Mouse (Mus musculus) heart, embryonic 12.5 days (tissue): ENCODE results near the gene Gfra1. TPM values are rescaled to one million over a fixed set of nuclear protein-coding genes. Genes with fewer than 3 reads are reported as not detected.

ENCODE experiments used
- ATAC-seq: fragments of 200-750 bp; cut with Nextera tagmentation; 2 replicates; pipeline ENCODE4 v1.8.0; 2017; ENCODE audit warnings: moderate TSS enrichment, moderate library complexity; ENCODE audit not compliant: insufficient number of reproducible peaks, low FRiP score
- H3K27ac ChIP-seq: fragments of 300-500 bp; sonication (generic); 2 replicates; pipeline ENCODE4 v1.5.1; 2016; ENCODE audit warnings: mild to moderate bottlenecking, moderate library complexity; ENCODE audit not compliant: poor library complexity, severe bottlenecking
- H3K27me3 ChIP-seq: fragments of 300-500 bp; sonication (generic); replicated peaks from 2 replicates; pipeline ENCODE4 v1.6.1; 2016; ENCODE audit warnings: mild to moderate bottlenecking, moderate library complexity
- H3K36me3 ChIP-seq: fragments of 300-500 bp; sonication (generic); 2 replicates; pipeline ENCODE4 v1.6.1; 2016; ENCODE audit warnings: mild to moderate bottlenecking, moderate library complexity
- H3K4me1 ChIP-seq: fragments of 300-500 bp; sonication (generic); replicated peaks from 2 replicates; pipeline ENCODE4 v1.6.1; 2016; ENCODE audit warnings: mild to moderate bottlenecking
- H3K4me2 ChIP-seq: fragments of 300-500 bp; sonication (generic); 2 replicates; pipeline ENCODE4 v1.6.1; 2016; ENCODE audit warnings: mild to moderate bottlenecking, moderate library complexity
- H3K4me3 ChIP-seq: fragments of 300-500 bp; sonication (generic); 2 replicates; pipeline ENCODE4 v1.5.1; 2016; ENCODE audit warnings: mild to moderate bottlenecking
- H3K9ac ChIP-seq: fragments of 300-500 bp; sonication (generic); 2 replicates; pipeline ENCODE4 v1.6.1; 2016; ENCODE audit warnings: mild to moderate bottlenecking, moderate library complexity
- H3K9me3 ChIP-seq: fragments of 300-500 bp; sonication (generic); replicated peaks from 2 replicates; pipeline ENCODE4 v1.6.1; 2016; ENCODE audit warnings: mild to moderate bottlenecking, moderate library complexity
- WGBS: fragments of 180-500 bp; shearing (Covaris S2); methylation state at CpG from one replicate; pipeline ENCODE4 v1.1.7; 2016; 5-methylcytosine and 5-hydroxymethylcytosine counted together
- polyA plus RNA-seq: library from polyadenylated mRNA; unstranded; fragments of >200 nt; fragmentation: Nextera tagmentation; extraction: Ambion mirVana; gene quantifications from 2 replicates; pipeline ENCODE4 v1.2.1, GENCODE M21; 2016

Gfra1 gene
- polyA plus RNA-seq, 1 experiment from 2014 or later: 6.1 TPM

- no peak overlapping the region for H3K4me3 ChIP-seq
- H3K9ac ChIP-seq: no peak overlapping the region
- 83% methylated on average over 7 of the region's 7 CpGs for WGBS
- H3K4me2 ChIP-seq: no peak overlapping the region
- 0 out of 2 replicates have a peak, but pooled peaks cover 7% of the 10 kb centered on the region for H3K27me3 ChIP-seq
- H3K27ac ChIP-seq: no peak overlapping the region
- H3K4me1 ChIP-seq: no peaks in the 10 kb centered on the region
- H3K36me3 ChIP-seq: no peaks in the 10 kb centered on the region
- H3K9me3 ChIP-seq: no peaks in the 10 kb centered on the region
- ATAC-seq: no peak
These were observed 62.6 kb downstream of the Gfra1 start for GRCm38 (mm10) chr19:58393121-58393520.

DNA sequence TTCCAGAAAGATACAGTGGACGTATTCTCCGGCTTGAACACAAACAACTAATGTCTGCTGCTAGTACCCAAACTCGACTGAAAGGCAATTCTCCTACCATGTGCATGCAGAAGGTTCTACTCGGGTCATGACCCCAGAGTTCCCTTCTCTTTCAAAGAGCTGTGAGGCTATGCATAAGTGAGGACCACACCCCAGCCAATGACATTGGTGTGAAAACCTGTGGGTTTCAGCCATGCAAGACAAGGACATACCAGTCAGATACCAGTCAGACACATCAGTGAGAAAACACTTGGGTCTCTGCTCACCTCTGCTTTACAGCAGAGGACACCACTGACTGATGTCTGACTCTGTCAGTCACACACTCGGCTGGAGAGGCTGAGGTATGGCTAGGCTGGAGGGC, 63.9 kb downstream of the Gfra1 start:
- ATAC-seq: no peak
- Histone ChIP-seq H3K4me1 (no peaks in the 10 kb centered on the region), H3K27me3 (0 out of 2 replicates have a peak, but pooled peaks cover 7% of the 10 kb centered on the region), H3K4me2 (no peak overlapping the region), H3K9me3 (no peaks in the 10 kb centered on the region), H3K9ac (no peak overlapping the region), H3K4me3 (no peak overlapping the region), H3K36me3 (no peaks in the 10 kb centered on the region), H3K27ac (no peak overlapping the region)
- 75% methylated on average over 5 of the region's 5 CpGs for WGBS

- no peak overlapping the region for H3K27ac ChIP-seq
- H3K36me3 ChIP-seq: no peaks in the 10 kb centered on the region
- no peaks in the 10 kb centered on the region for H3K9me3 ChIP-seq
- 0 out of 2 replicates have a peak, but pooled peaks cover 7% of the 10 kb centered on the region for H3K27me3 ChIP-seq
- ATAC-seq: no peak
- no peak overlapping the region for H3K4me3 ChIP-seq
- no peaks in the 10 kb centered on the region for H3K4me1 ChIP-seq
- no peak overlapping the region for H3K4me2 ChIP-seq
- WGBS: 82% methylated on average over 8 of the region's 8 CpGs
- H3K9ac ChIP-seq: no peak overlapping the region
These were observed 66.2 kb downstream of the Gfra1 start for GRCm38 (mm10) chr19:58389466-58389865.

DNA sequence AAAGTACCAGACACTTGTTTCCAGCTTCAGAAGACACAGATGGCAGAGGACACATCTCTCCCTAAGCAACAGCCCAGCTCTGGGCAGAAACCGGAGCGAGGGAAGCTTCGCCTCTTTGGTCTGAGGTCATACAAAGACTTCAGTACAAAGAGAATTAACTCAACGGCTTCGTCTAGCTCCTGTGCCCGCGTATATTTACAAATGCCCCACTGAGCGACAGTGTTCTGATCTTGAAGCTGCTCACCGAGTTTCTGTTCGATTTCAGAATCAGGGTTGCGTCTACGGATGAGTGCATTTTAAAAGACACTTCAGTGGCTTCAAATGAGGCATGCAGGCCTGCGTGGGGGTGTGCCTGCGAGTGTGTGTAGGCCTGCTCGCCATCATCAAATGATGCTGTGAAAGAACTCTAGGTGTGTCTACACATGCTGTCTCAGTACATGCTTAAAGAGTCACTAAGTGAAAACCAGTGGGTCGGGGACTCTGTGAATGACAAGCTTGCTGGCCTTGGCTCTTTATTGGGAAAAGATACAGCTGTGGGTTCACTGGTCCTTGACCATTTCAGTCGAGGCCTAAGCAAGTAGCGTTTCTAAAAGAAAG, 66.8 kb downstream of the Gfra1 start:
- Histone ChIP-seq H3K4me3 (no peak overlapping the region), H3K27me3 (0 out of 2 replicates have a peak, but pooled peaks cover 7% of the 10 kb centered on the region), H3K9ac (no peak overlapping the region), H3K27ac (no peak overlapping the region), H3K4me1 (no peaks in the 10 kb centered on the region), H3K4me2 (no peak overlapping the region), H3K9me3 (no peaks in the 10 kb centered on the region), H3K36me3 (no peaks in the 10 kb centered on the region)
- 87% methylated on average over 18 of the region's 18 CpGs for WGBS
- no peak for ATAC-seq

GRCm38 (mm10) chr19:58383273-58383672, 72.4 kb downstream of the Gfra1 start:
- Histone ChIP-seq H3K9ac (no peak overlapping the region), H3K4me2 (no peak overlapping the region), H3K27ac (no peak overlapping the region), H3K9me3 (no peaks in the 10 kb centered on the region), H3K4me1 (no peaks in the 10 kb centered on the region), H3K4me3 (no peak overlapping the region), H3K36me3 (no peaks in the 10 kb centered on the region), H3K27me3 (no peaks in the 10 kb centered on the region)
- ATAC-seq: no peak
- 44% methylated on average over 3 of the region's 3 CpGs for WGBS

GRCm38 (mm10) chr19:58382535-58382934, 73.2 kb downstream of the Gfra1 start:
- Histone ChIP-seq H3K4me3 (no peak overlapping the region), H3K9me3 (no peaks in the 10 kb centered on the region), H3K4me2 (no peak overlapping the region), H3K27me3 (no peaks in the 10 kb centered on the region), H3K4me1 (peaks cover 3% of the 10 kb centered on the region; the same call in 1 of the 2 replicates), H3K27ac (no peak overlapping the region), H3K36me3 (no peaks in the 10 kb centered on the region), H3K9ac (no peak overlapping the region)
- no peak for ATAC-seq
- 91% methylated on average over 7 of the region's 7 CpGs for WGBS

DNA sequence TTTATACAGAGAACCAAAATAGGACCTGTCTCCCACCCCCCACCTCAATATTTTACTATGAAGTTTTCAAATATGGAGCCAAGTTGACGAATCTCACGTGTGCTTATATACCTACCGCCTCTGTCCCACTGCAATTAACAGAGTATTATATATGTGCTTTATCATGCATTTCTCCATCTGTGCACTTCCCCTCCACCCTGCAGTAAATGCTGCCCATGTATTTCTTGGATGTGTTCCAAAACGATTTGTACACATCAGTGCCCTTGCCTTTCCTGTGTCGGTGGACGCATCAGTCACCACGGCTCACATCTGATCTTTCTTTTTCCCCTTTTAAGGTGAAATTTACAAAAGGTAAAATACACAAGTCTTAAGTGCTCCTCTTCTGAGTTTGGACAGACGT, 77.7 kb downstream of the Gfra1 start:
- H3K27me3 ChIP-seq: no peaks in the 10 kb centered on the region
- H3K4me1 ChIP-seq: peaks cover 4% of the 10 kb centered on the region; the same call in 1 of the 2 replicates
- ATAC-seq: no peak
- H3K9ac ChIP-seq: no peak overlapping the region
- H3K27ac ChIP-seq: no peak overlapping the region
- 58% methylated on average over 8 of the region's 8 CpGs for WGBS
- no peaks in the 10 kb centered on the region for H3K9me3 ChIP-seq
- no peak overlapping the region for H3K4me2 ChIP-seq
- H3K36me3 ChIP-seq: no peaks in the 10 kb centered on the region
- H3K4me3 ChIP-seq: no peak overlapping the region

DNA sequence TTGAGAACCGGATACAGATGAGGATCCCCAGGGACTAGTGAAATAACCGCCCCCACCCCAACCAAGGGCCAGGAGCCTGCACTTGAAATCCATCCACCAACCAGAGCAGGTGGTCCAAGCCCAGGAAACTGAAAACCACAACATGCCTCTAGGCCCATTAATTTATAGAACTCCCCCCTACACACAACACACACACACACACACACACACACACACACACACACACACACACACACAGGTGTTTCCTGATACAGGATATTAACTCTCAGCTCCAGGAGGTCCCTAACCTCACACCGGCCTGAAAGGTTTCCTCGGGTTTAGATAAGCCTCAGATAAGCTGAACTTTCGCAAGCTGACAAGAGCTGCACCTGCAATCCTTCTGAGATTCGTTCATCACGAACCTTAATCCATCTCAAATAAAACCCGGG, 79.0 kb downstream of the Gfra1 start:
- no peak overlapping the region for H3K27ac ChIP-seq
- ATAC-seq: no peak

DNA sequence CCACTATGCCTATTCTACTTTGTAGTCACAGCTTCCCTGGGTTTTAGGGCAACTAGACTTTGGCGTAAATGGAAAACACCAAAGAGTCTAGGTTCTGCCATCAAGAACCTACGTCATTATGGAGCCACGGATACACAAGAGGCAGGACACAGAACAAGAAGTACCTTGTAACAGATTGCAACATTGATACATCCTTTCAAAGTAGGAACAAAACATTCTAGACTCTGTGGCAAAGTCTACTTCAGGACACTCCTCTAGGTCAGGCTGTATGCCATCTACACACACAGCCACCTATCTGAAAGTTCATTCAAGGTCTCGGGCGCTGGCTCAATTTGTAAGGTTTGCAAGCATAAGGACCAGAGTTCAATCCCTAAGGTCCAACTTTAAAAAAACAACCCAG, 81.1 kb downstream of the Gfra1 start:
- ATAC-seq: no peak
- H3K4me1 ChIP-seq: peaks cover 4% of the 10 kb centered on the region; the same call in 1 of the 2 replicates
- H3K9ac ChIP-seq: no peak overlapping the region
- H3K36me3 ChIP-seq: no peaks in the 10 kb centered on the region
- no peak overlapping the region for H3K4me2 ChIP-seq
- no peak overlapping the region for H3K27ac ChIP-seq
- no peaks in the 10 kb centered on the region for H3K9me3 ChIP-seq
- H3K4me3 ChIP-seq: no peak overlapping the region
- H3K27me3 ChIP-seq: no peaks in the 10 kb centered on the region
- 91% methylated on average over 5 of the region's 5 CpGs for WGBS

More for the DNA sequence above, 79.0 kb downstream of the Gfra1 start:
- H3K9me3 ChIP-seq: no peaks in the 10 kb centered on the region
- 70% methylated on average over 8 of the region's 8 CpGs for WGBS
- H3K4me1 ChIP-seq: peaks cover 4% of the 10 kb centered on the region; the same call in 1 of the 2 replicates
- H3K9ac ChIP-seq: no peak overlapping the region
- H3K36me3 ChIP-seq: no peaks in the 10 kb centered on the region
- H3K4me2 ChIP-seq: no peak overlapping the region
- no peak overlapping the region for H3K4me3 ChIP-seq
- no peaks in the 10 kb centered on the region for H3K27me3 ChIP-seq

GRCm38 (mm10) chr19:58374155-58374554, 81.6 kb downstream of the Gfra1 start:
- WGBS: 83% methylated on average over 4 of the region's 4 CpGs

GRCm38 (mm10) chr19:58368513-58368912, 87.2 kb downstream of the Gfra1 start:
- Histone ChIP-seq H3K4me1 (no peaks in the 10 kb centered on the region), H3K9me3 (no peaks in the 10 kb centered on the region), H3K4me3 (no peak overlapping the region), H3K4me2 (no peak overlapping the region), H3K27me3 (no peaks in the 10 kb centered on the region), H3K9ac (no peak overlapping the region), H3K36me3 (no peaks in the 10 kb centered on the region), H3K27ac (no peak overlapping the region)
- 48% methylated on average over 2 of the region's 2 CpGs for WGBS
- ATAC-seq: no peak

More at GRCm38 (mm10) chr19:58374155-58374554, 81.6 kb downstream of the Gfra1 start:
- Histone ChIP-seq H3K9ac (no peak overlapping the region), H3K4me3 (no peak overlapping the region), H3K36me3 (no peaks in the 10 kb centered on the region), H3K27ac (no peak overlapping the region), H3K4me1 (peaks cover 4% of the 10 kb centered on the region; the same call in 1 of the 2 replicates), H3K4me2 (no peak overlapping the region), H3K27me3 (no peaks in the 10 kb centered on the region), H3K9me3 (no peaks in the 10 kb centered on the region)
- no peak for ATAC-seq

GRCm38 (mm10) chr19:58364688-58365087, 91.0 kb downstream of the Gfra1 start:
- ATAC-seq: no peak
- Histone ChIP-seq H3K4me3 (no peak overlapping the region), H3K36me3 (no peaks in the 10 kb centered on the region), H3K27me3 (no peaks in the 10 kb centered on the region), H3K4me2 (no peak overlapping the region), H3K4me1 (no peaks in the 10 kb centered on the region), H3K27ac (no peak overlapping the region), H3K9ac (no peak overlapping the region), H3K9me3 (no peaks in the 10 kb centered on the region)
- WGBS: 66% methylated on average over 9 of the region's 9 CpGs
